Mouse (Mus musculus) right cerebral cortex, adult 18-20 months (tissue): ENCODE results near the gene Snrpd3.
A peak's percentile ranks its signal among the peaks of the same experiment; 100 is the strongest.
"Not testable (repeated sequence)": the region's sequence is repeated elsewhere in the genome, so short reads cannot be mapped to it uniquely, and the experiment has no call there.

ENCODE experiments used
- DNase-seq: peaks from one replicate; pipeline ENCODE4 v3.0.0; 2022; ENCODE audit warnings: mixed read lengths

Snrpd3 gene

GRCm38 (mm10) chr10:75517073-75517757 lies at the start of gene Snrpd3:
Snrpd3 (plus strand) TSS chr10:75517551.
- DNase-seq = peak; percentile 95

GRCm38 (mm10) chr10:75473411-75473810 lies 43.9 kb upstream of the Snrpd3 start:
- no peak for DNase-seq

GRCm38 (mm10) chr10:75474571-75474970 lies 42.8 kb upstream of the Snrpd3 start:
- no peak for DNase-seq

- not testable (repeated sequence) for DNase-seq
These were observed 42.1 kb upstream of the Snrpd3 start for GRCm38 (mm10) chr10:75475139-75475850.

- no peak for DNase-seq
These were observed 40.3 kb upstream of the Snrpd3 start for GRCm38 (mm10) chr10:75477034-75477433.

GRCm38 (mm10) chr10:75479955-75480354 lies 37.4 kb upstream of the Snrpd3 start:
- DNase-seq = no peak

- no peak for DNase-seq
These were observed 35.6 kb upstream of the Snrpd3 start for GRCm38 (mm10) chr10:75481703-75482102.

GRCm38 (mm10) chr10:75482271-75482670 lies 35.1 kb upstream of the Snrpd3 start:
- no peak for DNase-seq

GRCm38 (mm10) chr10:75482919-75483483 lies 34.4 kb upstream of the Snrpd3 start:
- no peak for DNase-seq

- DNase-seq = no peak
These were observed 33.3 kb upstream of the Snrpd3 start for GRCm38 (mm10) chr10:75484066-75484465.

GRCm38 (mm10) chr10:75484767-75485166 lies 32.6 kb upstream of the Snrpd3 start:
- DNase-seq = no peak

GRCm38 (mm10) chr10:75486086-75486979 lies 31.0 kb upstream of the Snrpd3 start:
- DNase-seq = peak; percentile 75

- DNase-seq = no peak
These were observed 30.2 kb upstream of the Snrpd3 start for GRCm38 (mm10) chr10:75487131-75487530.

GRCm38 (mm10) chr10:75489522-75489921 lies 27.8 kb upstream of the Snrpd3 start:
- DNase-seq = no peak

- no peak for DNase-seq
These were observed 26.6 kb upstream of the Snrpd3 start for GRCm38 (mm10) chr10:75490731-75491130.

- no peak for DNase-seq
These were observed 26.0 kb upstream of the Snrpd3 start for GRCm38 (mm10) chr10:75491234-75491935.

- DNase-seq = no peak
These were observed 25.5 kb upstream of the Snrpd3 start for GRCm38 (mm10) chr10:75491936-75492262.

- no peak for DNase-seq
These were observed 22.0 kb upstream of the Snrpd3 start for GRCm38 (mm10) chr10:75495304-75495703.

GRCm38 (mm10) chr10:75495921-75496320 lies 21.4 kb upstream of the Snrpd3 start:
- no peak for DNase-seq

- not testable (repeated sequence) for DNase-seq
These were observed 18.1 kb upstream of the Snrpd3 start for GRCm38 (mm10) chr10:75499214-75499613.

- no peak for DNase-seq
These were observed 17.6 kb upstream of the Snrpd3 start for GRCm38 (mm10) chr10:75499791-75500190.

- no peak for DNase-seq
These were observed 17.0 kb upstream of the Snrpd3 start for GRCm38 (mm10) chr10:75500345-75500744.
